Mouse (Mus musculus) cerebellum, adult 11-12 months (tissue): ENCODE measurements at regions not wholly inside any gene's neighbourhood (a gene's known extent, or its start where the extent isn't known, plus 50 kb on each side); places are given as distances from the start of the nearest gene placed in this dataset.

Source experiments
- DNase-seq: peaks from one replicate; pipeline ENCODE4 v3.0.0; 2022

GRCm38 (mm10) chr4:39926021-39926591, 216.8 kb upstream of the Aco1 start:
- no peak for DNase-seq

- DNase-seq: no peak
Observed at GRCm38 (mm10) chr4:39926594-39926993, 216.3 kb upstream of the Aco1 start.

- no peak for DNase-seq
Observed at GRCm38 (mm10) chr4:39928491-39928890, 214.4 kb upstream of the Aco1 start.

- no peak for DNase-seq
Observed at GRCm38 (mm10) chr4:39934025-39934708, 208.7 kb upstream of the Aco1 start.

GRCm38 (mm10) chr4:39958687-39959086, 184.2 kb upstream of the Aco1 start:
- DNase-seq: no peak

- DNase-seq: no peak
Observed at GRCm38 (mm10) chr4:39967938-39968337, 174.9 kb upstream of the Aco1 start.

GRCm38 (mm10) chr4:39991358-39991757, 151.5 kb upstream of the Aco1 start:
- DNase-seq: no peak

DNA sequence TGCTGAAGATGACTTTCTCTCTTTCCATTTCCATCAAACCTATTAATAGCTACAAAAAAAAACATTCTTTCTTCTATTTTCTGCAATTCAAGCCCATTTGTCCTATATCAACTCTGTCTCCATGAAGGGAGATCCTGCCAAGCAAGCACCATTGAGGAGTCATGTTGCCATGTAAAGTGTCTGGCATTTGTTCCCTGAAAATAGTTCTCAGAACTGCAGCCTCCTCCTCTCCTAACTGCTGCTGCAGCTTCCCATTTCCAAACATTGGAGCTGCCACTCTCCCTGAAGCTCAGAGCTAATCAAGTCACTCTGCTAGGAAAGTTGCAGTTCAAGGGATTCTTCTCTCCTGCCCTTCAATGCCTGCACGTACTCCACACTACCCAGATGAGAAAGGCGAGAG, 151.0 kb upstream of the Aco1 start:
- DNase-seq: no peak

GRCm38 (mm10) chr4:39998771-39999422, 144.0 kb upstream of the Aco1 start:
- no peak for DNase-seq

DNA sequence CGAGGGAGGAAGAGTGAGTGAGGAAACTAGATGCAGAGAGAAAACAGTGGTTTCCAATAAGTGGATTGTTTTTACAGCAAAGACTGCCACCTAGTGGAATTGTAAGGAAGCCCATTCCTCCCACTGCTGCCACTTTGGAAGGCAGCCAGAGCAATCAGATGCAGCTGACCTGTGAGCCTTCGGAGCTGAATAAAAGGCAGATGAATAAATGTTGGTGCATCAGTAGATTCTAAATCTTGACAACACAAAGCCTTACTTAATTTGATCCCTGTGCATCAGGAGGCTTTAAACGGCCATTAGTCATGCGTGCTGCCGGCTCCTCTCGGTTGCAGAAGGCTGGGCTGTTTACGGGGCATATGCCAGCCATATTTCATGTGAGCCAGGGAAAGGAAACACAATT, 128.2 kb upstream of the Aco1 start:
- DNase-seq: peak; percentile 49

- DNase-seq: no peak
Observed at GRCm38 (mm10) chr4:40016856-40017255, 126.0 kb upstream of the Aco1 start.

GRCm38 (mm10) chr4:40018208-40018607, 124.7 kb upstream of the Aco1 start:
- DNase-seq: no peak

GRCm38 (mm10) chr4:40031361-40031760, 111.5 kb upstream of the Aco1 start:
- no peak for DNase-seq

DNA sequence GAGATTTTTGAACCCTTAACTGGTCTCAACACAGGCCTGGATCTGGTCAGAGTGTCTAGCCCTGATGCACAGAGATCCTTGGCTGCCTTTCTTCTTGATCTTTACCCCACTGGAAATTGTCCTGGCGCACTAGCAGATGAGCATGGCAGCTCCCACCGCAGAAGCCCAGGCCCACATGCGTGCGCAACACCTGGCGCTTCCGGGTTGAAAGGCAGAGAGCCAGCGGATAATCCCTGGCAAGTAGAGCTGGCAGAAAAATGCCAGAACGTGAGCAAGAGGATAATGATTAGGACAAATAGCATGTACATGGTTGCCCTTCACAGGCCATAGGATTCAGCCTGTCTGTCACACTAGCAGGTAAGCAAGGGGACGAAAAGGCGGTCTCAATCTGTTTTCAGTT, 95.0 kb upstream of the Aco1 start:
- no peak for DNase-seq

DNA sequence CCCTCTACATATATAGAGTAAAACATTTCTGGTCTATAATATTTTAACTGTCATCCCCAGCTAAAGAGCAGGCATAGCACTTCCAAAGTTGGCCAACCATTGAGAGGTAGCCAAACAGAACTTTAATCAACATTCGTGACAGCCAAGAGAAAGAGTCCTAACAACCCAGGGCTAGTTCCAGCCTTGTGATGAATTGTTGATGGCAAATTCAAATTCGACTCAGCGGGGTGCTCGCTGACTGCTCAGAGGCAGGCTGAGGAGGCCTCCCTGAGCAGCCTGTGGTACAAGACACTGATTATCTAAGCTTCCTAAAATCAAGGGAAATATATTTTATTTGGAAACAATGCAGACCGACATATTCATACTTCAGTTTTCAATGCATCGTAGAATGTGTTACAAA, 93.8 kb upstream of the Aco1 start:
- DNase-seq: no peak

GRCm38 (mm10) chr4:40051848-40052247, 91.0 kb upstream of the Aco1 start:
- DNase-seq: no peak

GRCm38 (mm10) chr4:40053391-40053790, 89.5 kb upstream of the Aco1 start:
- no peak for DNase-seq

- no peak for DNase-seq
Observed at GRCm38 (mm10) chr4:40063751-40064456, 79.0 kb upstream of the Aco1 start.

DNA sequence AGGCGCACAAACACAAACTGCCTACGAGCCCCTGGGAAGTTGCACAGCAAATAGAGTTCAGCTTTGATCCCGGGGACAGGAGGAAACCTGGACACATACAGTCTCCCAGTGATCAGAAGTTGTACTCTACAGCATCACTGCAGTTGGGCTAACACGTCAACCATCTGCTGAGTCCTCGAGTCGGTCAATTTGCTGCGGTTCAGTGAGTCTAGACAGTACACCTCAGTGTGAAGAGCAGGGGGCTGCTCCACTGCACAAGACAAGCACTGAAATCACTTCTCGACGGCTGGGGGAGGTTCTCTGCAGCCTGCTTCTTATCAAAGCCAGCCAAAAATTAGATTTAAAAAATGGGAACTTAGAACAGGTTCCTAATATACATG, 78.4 kb upstream of the Aco1 start:
- DNase-seq: no peak

DNA sequence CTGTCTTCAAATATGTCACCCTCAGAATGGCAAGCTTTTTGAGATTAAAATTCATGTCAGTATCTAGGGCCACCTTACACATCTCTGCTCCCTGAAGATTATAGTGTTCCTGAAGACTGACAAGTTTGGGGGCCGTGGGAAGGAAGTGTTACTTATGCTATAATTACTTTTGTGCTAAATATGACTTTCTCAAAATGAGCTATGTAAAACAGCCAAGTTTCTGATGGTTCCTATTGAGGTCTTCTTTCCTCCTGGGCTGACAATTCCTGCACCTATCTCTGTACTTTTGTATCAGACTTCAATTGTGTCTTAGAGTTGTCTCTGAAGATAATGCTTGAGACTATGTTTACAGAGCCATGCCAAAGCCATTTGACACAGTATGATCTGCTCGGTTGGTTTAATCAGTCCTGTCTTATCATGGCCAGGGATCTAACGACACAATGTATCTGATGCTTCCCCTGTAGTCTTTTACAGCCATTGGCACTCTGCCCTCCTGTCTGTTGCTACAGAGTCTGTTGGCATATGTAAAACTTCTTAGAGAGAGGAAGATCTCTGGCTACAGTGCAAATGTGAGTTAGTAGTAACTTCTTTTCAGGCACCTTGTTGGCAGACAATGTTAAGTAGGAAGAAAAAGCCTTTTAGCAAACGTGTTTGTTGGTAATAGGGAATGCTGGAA, 71.8 kb upstream of the Aco1 start:
- DNase-seq: no peak

DNA sequence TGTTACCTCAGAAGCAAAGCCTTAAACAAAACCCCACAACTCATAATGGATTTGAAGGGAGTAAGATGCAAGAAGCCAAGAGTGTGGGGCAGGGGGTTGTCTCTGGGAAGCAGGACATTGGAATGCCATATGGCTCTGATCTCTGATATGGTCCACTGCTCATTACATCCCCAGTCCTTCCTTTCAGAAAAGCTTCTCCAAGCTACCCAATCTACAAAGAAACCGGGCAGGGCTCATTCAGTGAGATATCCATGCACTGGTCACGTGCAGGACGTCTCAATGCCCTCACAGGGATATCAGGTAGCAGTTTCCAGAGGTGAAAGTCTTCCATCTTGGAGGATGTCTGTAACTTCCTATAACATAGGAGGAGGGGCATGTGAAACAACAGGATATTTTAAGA, 61.8 kb upstream of the Aco1 start:
- DNase-seq: no peak

DNA sequence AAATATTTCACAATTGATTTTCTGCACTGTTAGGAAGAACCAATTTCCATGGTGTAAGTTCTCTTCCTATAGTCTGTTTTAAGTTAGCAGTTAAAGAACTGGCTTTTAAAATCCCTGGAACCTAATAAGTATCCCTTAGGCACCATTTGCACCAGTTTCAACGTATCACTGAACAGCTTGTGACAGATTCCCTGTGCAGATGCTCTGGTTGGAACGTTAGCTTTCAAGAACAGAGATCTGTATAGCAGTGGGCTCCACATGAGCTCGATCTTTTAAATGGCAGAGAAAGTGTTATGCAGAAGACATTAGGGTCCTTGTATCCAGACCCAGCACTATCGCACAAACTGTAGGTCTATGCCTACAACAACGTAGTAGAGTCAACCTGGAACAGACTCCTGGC, 52.6 kb upstream of the Aco1 start:
- no peak for DNase-seq
